20 mouse cellular contexts compared by ENCODE assay signal in the genomic region with DNA sequence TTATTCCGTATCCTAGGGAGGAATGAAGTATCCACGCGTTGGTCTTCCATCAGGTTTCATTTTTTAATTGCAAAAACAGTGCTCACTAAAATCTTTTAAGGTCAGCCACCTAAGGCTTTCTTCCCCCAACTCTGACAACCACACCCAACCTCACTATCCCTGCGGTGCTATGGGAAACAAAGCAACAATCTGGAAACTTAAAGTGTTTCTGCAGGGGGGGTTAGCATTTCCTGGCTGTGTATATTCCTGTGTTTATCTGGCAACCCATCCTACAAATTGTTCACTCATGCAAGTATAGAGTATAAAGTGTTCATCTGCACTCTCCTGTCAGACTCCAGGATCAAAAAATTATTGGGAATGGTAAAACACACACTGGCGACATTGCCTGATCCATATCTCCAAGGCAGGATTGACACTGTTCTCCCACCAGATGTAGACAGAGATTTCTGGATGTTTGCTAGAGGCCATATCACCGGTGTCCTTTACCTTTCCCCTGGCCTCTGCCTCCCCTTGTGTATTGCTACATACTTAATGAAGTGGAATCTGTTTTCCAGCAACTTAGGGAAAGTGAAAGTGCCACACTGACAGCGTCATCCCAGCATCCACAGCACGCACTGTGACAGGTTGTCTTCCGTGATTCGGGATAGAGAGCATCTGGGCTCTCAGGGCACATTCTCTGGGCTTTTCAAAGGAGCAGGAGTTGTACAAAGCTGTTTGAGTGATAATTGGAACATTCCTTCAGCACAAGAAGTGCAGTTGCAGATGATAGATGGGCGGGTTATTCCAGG.
DNase-seq lines count a peak whose midpoint lies in the region; ATAC-seq and TF ChIP-seq lines count a peak whose summit lies in the region.
"Had no signal": no experiment of that assay in that cellular context is flagged by ENCODE, and none has a peak within 500 bp of the region (broad histone marks: within the 10 kb centered on the region; RNA-seq: fewer than 3 reads in every experiment).

No protein-coding gene starts in this region.

- peaks cover 8% of the 10 kb centered on the region; the same call in 1 of the 2 replicates for H3K4me1 ChIP-seq in liver, adult 2 months (ENCODE audit: control insufficient read depth, insufficient read depth, low read length)
- no peaks in the 10 kb centered on the region for H3K4me1 ChIP-seq in heart, postnatal 0 days (ENCODE audit: control insufficient read depth, insufficient read depth)
- H3K4me1 ChIP-seq: forebrain, embryonic 10.5 days; limb, embryonic 13.5 days; neural tube, embryonic 12.5 days had no signal

- no peaks in the 10 kb centered on the region for H3K9me3 ChIP-seq in heart, postnatal 0 days (replicated peaks; ENCODE audit: control insufficient read depth, low read length)
- H3K9me3 ChIP-seq: forebrain, embryonic 10.5 days; limb, embryonic 13.5 days; neural tube, embryonic 12.5 days had no signal

- no peak for TF ChIP-seq EP300 in heart, postnatal 0 days (IDR thresholded peaks at IDR 0.05; ENCODE audit: low read depth)

- TF ChIP-seq POLR2A in liver, adult 2 months (IDR thresholded peaks at IDR 0.05; ENCODE audit: extremely low read depth, insufficient read depth, low read length): no peak

- intact Hi-C loops in gastrocnemius, adult 2 months (cut with DNase I): no loop called here

- H3K27me3 ChIP-seq in liver, adult 2 months (ENCODE audit: control insufficient read depth, insufficient read depth, low read length): no peaks in the 10 kb centered on the region
- no peaks in the 10 kb centered on the region for H3K27me3 ChIP-seq in heart, postnatal 0 days (ENCODE audit: control insufficient read depth, insufficient read depth, low read length)
- H3K27me3 ChIP-seq: limb, embryonic 13.5 days; neural tube, embryonic 12.5 days; Patski had no signal

- ATAC-seq in heart, postnatal 0 days (ENCODE audit: insufficient read depth, low read depth): no peak
- no peak for ATAC-seq in monocyte, adult 5-6 weeks (replicated peaks; ENCODE audit: insufficient number of reproducible peaks, low FRiP score, low TSS enrichment, poor library complexity, severe bottlenecking)
- ATAC-seq: activated CD4-positive, CD25-positive, alpha-beta regulatory T cell, adult 4 months; inflammation-experienced regulatory T-cells, adult 6 months; Patski had no signal

- 56% methylated on average over 11 of the region's 11 CpGs for WGBS in liver, adult 2 months
- 65% methylated on average over 11 of the region's 11 CpGs for WGBS in heart, postnatal 0 days

- TF ChIP-seq CTCF in gastrocnemius, adult 2 months (IDR thresholded peaks at IDR 0.05): no peak
- no peak for TF ChIP-seq CTCF in liver, adult 2 months (IDR thresholded peaks at IDR 0.05; ENCODE audit: low read depth, low read length)
- no peak for TF ChIP-seq CTCF in heart, postnatal 0 days (IDR thresholded peaks at IDR 0.05; ENCODE audit: low read depth)

- peak overlapping the region; percentile 34 for H3K4me2 ChIP-seq in heart, postnatal 0 days (ENCODE audit: low read depth, low read length)
- H3K4me2 ChIP-seq: limb, embryonic 13.5 days; lung, embryonic 14.5 days; neural tube, embryonic 12.5 days had no signal

- peak overlapping the region; percentile 63 for H3K4me3 ChIP-seq in gastrocnemius, adult 2 months
- H3K4me3 ChIP-seq in liver, adult 2 months (ENCODE audit: insufficient read depth, low read depth, low read length): no peak overlapping the region
- H3K4me3 ChIP-seq in heart, postnatal 0 days (ENCODE audit: low read depth, low read length): no peak overlapping the region
- H3K4me3 ChIP-seq: forebrain, embryonic 10.5 days; limb, embryonic 13.5 days; neural tube, embryonic 12.5 days had no signal

- peaks cover 17% of the 10 kb centered on the region for H3K36me3 ChIP-seq in liver, adult 2 months (ENCODE audit: control insufficient read depth, insufficient read depth, low read length)
- no peaks in the 10 kb centered on the region for H3K36me3 ChIP-seq in heart, postnatal 0 days (replicated peaks; ENCODE audit: control insufficient read depth, insufficient read depth, low read length)
- H3K36me3 ChIP-seq: forebrain, embryonic 10.5 days; limb, embryonic 13.5 days; neural tube, embryonic 12.5 days had no signal

- H3K79me2 ChIP-seq in liver, adult 2 months (ENCODE audit: control insufficient read depth, insufficient read depth, low read length): peaks cover 2% of the 10 kb centered on the region; the same call in 1 of the 2 replicates

- H3K9ac ChIP-seq in liver, adult 2 months (ENCODE audit: low read depth, low read length): no peak overlapping the region
- no peak overlapping the region for H3K9ac ChIP-seq in heart, postnatal 0 days (replicated peaks; ENCODE audit: low read depth, low read length)
- H3K9ac ChIP-seq: limb, embryonic 13.5 days; lung, embryonic 14.5 days; neural tube, embryonic 12.5 days had no signal

- peak; percentile 38 for DNase-seq in gastrocnemius, adult 2 months
- no peak for DNase-seq in gastrocnemius, postnatal 25 days
- peak; percentile 62 for DNase-seq in liver, adult 2 months (ENCODE audit: extremely low read depth, low read depth, low spot score)
- no peak for DNase-seq in liver
- peak; percentile 51 for DNase-seq in Muller cell, postnatal 12 days (ENCODE audit: inconsistent ontology term)
- DNase-seq in heart, postnatal 0 days (ENCODE audit: low spot score): no peak
- DNase-seq: cerebellum, adult 9-10 months; gastrocnemius, postnatal 14 days; kidney, adult 8-10 months; kidney, postnatal 25 days; lung, embryonic 14.5 days; right cerebral cortex, postnatal 25 days; thymus, postnatal 25 days had no signal

- peak overlapping the region; percentile 81 for H3K27ac ChIP-seq in gastrocnemius, adult 2 months
- H3K27ac ChIP-seq in liver, adult 2 months (replicated peaks; ENCODE audit: insufficient read depth, low read depth, low read length): no peak overlapping the region
- H3K27ac ChIP-seq in heart, postnatal 0 days (ENCODE audit: low read depth): no peak overlapping the region
- H3K27ac ChIP-seq: forebrain, embryonic 10.5 days; limb, embryonic 13.5 days; neural tube, embryonic 12.5 days had no signal

Comparison
In these comparisons a context has a peak if more than half of its experiments do, and no peak if none do; other contexts are left out.
1. DNase-seq: peak in gastrocnemius, adult 2 months (single experiment), liver, adult 2 months (single experiment) and Muller cell, postnatal 12 days (single experiment); none in gastrocnemius, postnatal 25 days (single experiment), liver (single experiment) and heart, postnatal 0 days (single experiment).